Mouse (Mus musculus) kidney, postnatal 4 days (tissue): ENCODE data around the gene Wrb.

ENCODE experiments used
- DNase-seq, 2 experiments: peaks; one replicate each; pipeline ENCODE4 v3.0.0; 2021; ENCODE audit warnings: mixed read lengths in 2 of 2

The Wrb gene

GRCm38 (mm10) chr16:96159091-96159731 lies 14.0 kb downstream of the Wrb start:
- peak; percentile 85 to 90 for DNase-seq

DNA sequence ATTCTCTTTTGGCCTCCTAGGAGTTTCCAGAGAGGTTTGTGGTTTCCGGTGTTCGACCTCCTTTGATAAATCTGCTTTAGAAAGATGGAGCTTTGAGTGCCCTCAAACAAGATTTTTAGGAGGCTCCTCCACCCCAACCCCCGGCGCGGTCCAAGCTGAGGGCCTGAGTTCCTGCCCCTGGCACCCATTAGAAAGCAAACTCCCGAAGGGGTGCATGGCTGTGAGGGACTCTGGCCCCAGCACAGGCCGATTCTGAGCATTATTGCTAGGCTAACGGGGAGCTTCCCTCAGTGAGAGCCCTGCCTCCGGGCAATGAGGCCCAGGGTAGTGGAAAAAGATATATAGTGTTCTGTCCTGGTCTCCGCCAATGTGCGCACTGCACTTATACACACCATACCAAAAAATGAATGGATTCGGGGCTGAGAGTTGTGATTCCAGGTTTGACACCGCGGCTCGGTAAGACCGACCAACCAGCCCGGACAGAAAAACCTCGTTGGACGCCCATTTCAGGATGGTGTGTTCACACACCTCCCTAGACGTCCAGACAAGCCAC lies 14.7 kb downstream of the Wrb start:
- peak in 1 of 2 experiments; percentile 37 for DNase-seq

DNA sequence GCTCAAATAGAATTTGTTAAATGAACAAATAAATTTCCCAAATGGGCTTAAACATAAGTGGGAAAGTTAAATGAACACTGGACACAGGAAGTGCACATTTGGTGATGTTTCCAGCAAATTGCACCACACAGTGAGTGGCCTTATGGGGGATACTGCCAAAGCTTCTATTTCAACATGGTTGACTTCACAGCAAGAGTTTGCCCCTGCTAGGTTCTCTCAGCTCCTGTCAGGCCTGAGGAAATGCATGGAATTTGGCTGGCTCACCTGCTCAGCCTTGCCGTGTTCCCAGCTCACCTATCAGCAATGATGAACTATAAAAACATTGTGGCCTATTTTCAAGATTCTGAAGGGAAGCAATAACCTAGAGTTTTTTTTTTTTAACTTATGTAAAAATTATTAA lies 15.7 kb downstream of the Wrb start:
- peak in 1 of 2 experiments; percentile 28 for DNase-seq

DNA sequence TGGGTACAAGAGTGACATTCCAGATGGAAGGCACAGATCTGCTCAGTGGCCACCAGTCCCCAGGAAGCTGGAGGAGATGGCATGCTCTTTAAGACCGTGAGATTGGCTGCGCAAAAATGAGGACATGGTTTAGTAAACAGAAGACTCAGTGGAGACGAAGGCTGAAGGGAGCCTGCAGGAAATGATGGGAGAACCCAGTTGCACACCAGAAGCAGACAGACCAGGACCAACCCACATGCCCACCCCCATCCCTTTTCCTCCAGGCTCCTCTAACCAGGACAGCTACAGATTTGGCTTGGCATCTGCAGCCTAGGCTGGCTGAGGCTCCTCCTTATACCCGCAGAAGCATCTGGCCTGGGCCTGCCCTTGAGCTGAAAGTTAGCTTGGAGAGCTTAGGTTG lies 16.1 kb downstream of the Wrb start:
- no peak for DNase-seq

GRCm38 (mm10) chr16:96165723-96166264 lies 20.6 kb downstream of the Wrb start:
- no peak for DNase-seq

DNA sequence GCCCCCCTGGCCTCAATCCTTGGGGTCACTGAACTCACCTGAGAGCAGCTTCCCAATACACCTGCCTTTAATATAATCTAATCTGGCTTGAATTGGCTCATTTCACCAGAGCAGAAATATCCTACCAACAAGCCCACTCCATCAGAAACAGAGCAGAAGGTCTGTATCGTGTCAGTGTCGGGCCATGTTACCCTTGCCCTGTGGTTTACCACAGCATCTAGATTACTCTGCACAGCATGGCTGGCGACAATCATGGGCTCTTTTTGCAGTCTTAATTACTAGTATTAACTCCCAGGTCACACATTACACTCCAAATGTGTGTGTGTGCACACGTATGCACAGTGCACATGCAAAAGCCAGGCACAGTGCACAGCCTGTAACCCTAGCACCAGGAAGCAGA lies 23.6 kb downstream of the Wrb start:
- no peak for DNase-seq

DNA sequence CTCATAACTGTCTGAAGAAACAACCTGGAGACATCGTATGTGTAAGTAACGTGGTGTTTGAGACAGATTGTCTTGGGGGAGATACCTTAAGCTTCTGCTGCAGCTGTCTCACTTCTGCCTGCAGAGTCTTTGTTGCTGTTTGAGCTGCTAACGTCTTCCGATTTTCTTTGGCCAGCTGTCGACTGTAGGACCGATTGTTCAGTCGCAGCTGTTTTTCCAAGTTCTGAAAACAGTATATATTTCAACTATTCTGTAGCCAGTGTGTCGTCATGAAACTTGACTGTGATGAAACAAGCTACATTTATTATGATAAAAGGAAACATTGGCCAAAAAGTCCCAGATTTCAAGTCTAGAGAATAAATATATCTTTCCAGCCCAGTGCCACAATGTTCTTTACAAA lies 28.4 kb downstream of the Wrb start:
- no peak for DNase-seq

DNA sequence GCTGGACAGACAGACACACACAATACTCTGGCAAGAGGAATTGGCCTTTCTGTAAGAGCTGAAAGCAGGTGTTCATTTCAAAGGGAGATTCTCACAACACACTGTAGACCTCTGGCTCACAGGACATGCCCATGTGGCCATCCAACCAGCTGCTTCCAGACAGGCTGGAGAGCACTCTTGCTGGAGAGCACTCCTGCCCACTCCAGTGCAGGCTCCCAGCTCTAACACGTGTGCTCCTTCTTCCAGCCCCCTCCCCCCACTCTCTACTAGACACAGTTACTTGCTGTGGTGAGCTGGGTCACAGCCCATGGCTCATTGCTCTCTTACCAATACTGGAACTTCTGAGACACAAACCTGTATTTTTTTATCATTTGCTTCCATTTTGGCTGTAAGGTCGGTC lies 30.2 kb downstream of the Wrb start:
- DNase-seq = peak in 1 of 2 experiments; percentile 33

- no peak for DNase-seq
These were observed 33.9 kb downstream of the Wrb start for GRCm38 (mm10) chr16:96179156-96179555.

- no peak for DNase-seq
These were observed 42.4 kb downstream of the Wrb start for GRCm38 (mm10) chr16:96187619-96188018.

DNA sequence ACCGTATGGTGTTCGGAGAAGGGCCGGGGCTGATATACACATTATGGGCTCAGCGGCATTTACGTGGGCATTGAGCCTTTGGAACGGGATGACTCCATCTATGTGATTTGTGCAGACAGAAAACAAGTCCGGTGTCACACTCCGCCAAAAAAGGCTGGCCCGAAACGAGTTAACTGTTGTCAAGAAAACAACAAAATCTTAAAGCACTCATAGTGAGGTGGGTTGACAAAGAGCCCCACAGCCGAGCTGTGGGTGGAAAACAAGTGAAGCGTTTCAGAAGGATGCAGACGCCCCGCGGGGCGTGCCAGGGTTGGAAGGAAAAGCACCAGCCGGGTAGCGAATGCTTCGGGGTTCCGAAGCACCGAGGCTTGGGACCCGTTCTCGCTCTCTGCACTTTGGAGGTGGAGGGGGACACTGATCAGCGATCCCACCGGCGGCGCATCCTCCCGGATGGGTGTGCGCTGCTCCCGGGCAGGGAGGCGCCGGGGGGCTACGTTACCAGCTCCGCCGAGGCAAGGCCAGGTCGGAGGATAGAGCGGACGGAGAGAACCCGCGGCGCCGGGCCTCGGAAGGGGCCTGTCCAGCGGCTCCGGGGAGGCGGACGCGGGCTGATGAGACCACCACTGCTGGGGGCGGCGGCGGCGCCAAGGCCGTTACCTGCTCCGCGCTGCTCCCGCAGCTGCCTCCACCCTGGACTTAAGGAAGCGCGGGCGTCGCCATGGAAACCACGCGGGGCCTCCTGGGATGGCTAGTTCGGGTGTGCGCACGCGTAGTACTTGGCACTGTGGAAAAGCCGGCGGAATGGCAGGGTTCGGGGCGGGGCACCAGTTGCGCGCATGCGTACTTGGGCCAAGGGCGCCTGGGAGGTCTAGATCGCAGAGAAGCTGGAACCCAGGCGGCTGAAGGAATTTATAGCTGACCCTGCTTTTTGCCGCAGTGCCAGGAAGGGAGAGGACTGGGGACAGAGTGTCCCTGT lies 46.6 kb downstream of the Wrb start, which contains the start of gene Lca5l:
Gene Lca5l (minus strand): TSS at position 741 of the 976 bp plus-strand sequence.
- peak; percentile 100 for DNase-seq

DNA sequence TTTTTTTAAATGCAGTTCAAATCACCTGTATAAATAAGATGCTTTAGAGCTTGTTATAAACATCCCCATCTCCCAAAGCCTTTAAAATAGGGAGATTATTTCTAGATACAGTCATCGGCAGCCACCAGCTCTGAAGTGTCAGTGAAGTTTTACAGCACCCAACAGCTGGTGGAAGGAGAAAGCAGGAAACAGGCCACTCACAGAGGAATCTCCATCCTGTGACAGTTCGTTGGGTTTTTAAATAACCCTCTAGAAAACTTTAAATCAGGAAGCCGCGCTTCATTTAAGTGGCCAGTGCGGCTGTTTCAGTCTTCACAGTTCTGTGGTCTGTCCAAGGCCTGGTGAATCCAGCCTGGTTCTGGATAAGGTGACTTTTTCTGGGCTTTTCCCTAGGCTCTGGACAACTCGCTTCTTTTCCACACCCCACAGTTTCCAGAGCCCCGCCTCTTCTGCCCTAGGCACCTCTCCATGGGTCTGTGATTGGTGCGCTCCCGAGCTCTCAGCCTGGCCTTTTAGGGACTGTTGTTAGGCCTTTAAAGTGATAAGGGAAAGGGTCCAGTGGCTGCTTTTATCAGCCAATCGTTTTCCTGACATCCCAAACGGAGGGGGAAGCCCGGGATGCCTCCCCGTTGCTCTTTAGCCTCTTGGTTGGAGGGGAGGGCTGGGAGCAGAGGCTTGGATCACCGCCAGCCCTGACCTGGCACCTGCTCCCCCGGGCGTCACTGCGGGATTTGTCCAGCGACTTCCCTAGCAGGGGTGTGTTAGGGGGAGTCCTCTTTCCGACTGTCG lies 54.9 kb downstream of the Wrb start, which contains the start of gene Sh3bgr:
Gene Sh3bgr (plus strand): TSS at position 538 of the 789 bp plus-strand sequence.
- DNase-seq = peak; percentile 74 to 85

- no peak for DNase-seq
These were observed 55.5 kb downstream of the Wrb start for GRCm38 (mm10) chr16:96200702-96201028.

GRCm38 (mm10) chr16:96201485-96202232 lies 56.5 kb downstream of the Wrb start:
- no peak for DNase-seq
